Mouse (Mus musculus) heart, postnatal 14 days (tissue): ENCODE data around the gene Adprh. TPM values are rescaled to one million over a fixed set of nuclear protein-coding genes. Genes with fewer than 3 reads are reported as not detected.
"Not testable (repeated sequence)": the region's sequence is repeated elsewhere in the genome, so short reads cannot be mapped to it uniquely, and the experiment has no call there.

Experiments used
- DNase-seq, 2 experiments: peaks; one replicate each; pipeline ENCODE4 v3.0.0; 2021 to 2022
- intact Hi-C: fragments of 180-260 bp; cut with DNase I; formaldehyde crosslinking; loops from one replicate; pipeline ENCODE4 v1.15.1; 2025
- long read RNA-seq, 2 experiments: library from polyadenylated mRNA; stranded (forward); transcript quantifications; one replicate each; pipeline ENCODE4 v2.0.0; 2021
- total RNA-seq, 2 experiments: library from RNA; stranded (reverse); gene quantifications; 2 replicates each; pipeline ENCODE4 v1.2.3; 2021

Gene Adprh
- total RNA-seq: 10 to 100 TPM; 26.6 to 27.7 TPM
- long read RNA-seq, experiment 1, transcript Adprh-201 (4 exons, 2,966 nt): major isoform, 126 of 135 reads
- long read RNA-seq, experiment 1, partial matches to known transcripts: 1 of 135 reads
- long read RNA-seq, experiment 1, other reads (novel, unspliced or antisense): 8 of 135 reads
- long read RNA-seq, experiment 2, transcript Adprh-201 (4 exons, 2,966 nt): major isoform, 112 of 125 reads
- long read RNA-seq, experiment 2, partial matches to known transcripts: 10 of 125 reads
- long read RNA-seq, experiment 2, other reads (novel, unspliced or antisense): 3 of 125 reads

- DNase-seq: peak; percentile 94 to 95
- intact Hi-C loops: loop anchor here (2.0 kb wide), 1 partner anchor 60 kb away; no protein-coding TSS in a partner anchor
Observed at GRCm38 (mm10) chr16:38452442-38453202, at the start of gene Adprh. TSS of gene Adprh (minus strand) at chr16:38452703.

GRCm38 (mm10) chr16:38496604-38497140, 44.2 kb upstream of the Adprh start:
- intact Hi-C loops: no loop called here
- DNase-seq: no peak

DNA sequence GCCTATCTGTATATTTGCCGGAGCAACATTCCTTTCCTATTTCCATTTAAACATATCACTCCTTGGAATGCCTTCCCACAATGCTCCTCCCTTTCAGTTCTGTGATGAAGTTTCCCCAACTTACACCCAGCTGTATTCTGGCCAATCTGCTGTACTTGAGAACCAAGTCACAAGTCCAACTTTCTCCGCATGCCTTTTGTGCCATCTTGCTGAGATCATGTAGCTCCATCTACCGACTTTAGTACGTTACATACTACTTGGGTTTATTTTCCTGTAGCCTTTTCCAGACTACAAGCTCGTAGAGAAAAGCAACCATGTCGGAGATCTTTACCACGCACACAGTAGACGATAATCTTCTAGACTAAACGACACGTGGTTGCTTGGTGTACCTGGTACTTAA, 41.4 kb upstream of the Adprh start:
- DNase-seq: no peak
- intact Hi-C loops: no loop called here

GRCm38 (mm10) chr16:38492551-38492950, 40.0 kb upstream of the Adprh start:
- intact Hi-C loops: no loop called here
- DNase-seq: no peak

- peak in 1 of 2 experiments; percentile 14 for DNase-seq
- intact Hi-C loops: loop anchor here (2.0 to 5.0 kb wide), 2 partner anchors 91 to 139 kb away; no protein-coding TSS in a partner anchor
Observed at GRCm38 (mm10) chr16:38483582-38484309, 31.2 kb upstream of the Adprh start.

DNA sequence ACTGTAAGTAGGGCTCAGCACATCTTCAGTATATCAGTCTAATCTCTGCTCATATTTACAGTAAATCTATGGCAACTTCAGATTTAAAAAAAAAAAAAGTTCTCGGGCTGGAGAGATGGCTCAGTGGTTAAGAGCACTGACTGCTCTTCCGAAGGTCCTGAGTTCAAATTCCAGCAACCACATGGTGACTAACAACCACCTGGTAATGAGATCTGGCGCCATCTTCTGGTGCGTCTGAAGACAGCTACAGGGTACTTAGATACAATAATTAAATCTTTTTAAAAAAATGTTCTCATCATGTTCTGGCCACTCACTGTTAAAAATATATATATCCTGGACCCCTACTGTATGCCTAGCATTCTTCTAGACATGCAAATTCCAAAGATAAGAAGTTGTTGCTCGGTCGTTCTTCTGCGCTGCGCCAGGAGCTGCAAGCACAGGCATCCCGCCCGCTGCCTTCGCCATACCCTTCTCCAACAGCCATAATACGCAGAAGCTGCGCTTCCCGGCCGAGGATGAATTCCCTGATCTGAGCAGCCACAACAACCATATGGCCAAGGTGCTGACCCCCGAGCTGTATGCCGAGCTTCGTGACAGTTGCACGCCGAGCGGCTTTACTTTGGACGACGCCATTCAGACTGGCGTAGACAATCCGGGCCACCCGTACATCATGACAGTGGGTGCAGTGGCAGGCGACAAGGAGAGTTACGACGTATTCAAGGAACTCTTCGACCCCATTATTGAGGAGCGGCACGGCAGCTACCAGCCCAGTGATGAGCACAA, 30.5 kb upstream of the Adprh start:
- intact Hi-C loops: loop anchor here (5.0 kb wide), 1 partner anchor 91 kb away; no protein-coding TSS in a partner anchor

GRCm38 (mm10) chr16:38481327-38481726, 28.8 kb upstream of the Adprh start:
- intact Hi-C loops: loop anchor here (5.0 kb wide), 1 partner anchor 89 kb away; no protein-coding TSS in a partner anchor
- no peak for DNase-seq

More for the DNA sequence above, 30.5 kb upstream of the Adprh start:
- DNase-seq: peak; percentile 47 to 66

- intact Hi-C loops: no loop called here
Observed at GRCm38 (mm10) chr16:38478296-38478695, 25.8 kb upstream of the Adprh start.

DNA sequence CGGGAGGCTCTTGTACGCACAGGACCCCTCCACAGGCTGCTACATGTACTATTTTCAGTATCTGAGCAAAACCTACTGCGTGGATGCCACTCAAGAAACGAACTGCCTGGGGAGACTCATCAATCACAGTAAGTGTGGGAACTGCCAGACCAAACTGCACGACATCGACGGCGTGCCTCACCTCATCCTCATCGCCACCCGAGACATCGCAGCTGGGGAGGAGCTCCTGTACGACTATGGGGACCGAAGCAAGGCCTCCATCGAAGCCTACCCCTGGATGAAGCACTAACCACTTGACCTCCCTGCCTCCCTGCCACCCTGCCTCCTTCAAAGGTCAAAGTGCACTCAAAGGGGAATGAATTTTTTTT, 24.7 kb upstream of the Adprh start:
- DNase-seq, intact Hi-C loops: not testable (repeated sequence)

More at GRCm38 (mm10) chr16:38478296-38478695, 25.8 kb upstream of the Adprh start:
- no peak for DNase-seq

GRCm38 (mm10) chr16:38476312-38477240, 24.1 kb upstream of the Adprh start:
- DNase-seq: peak; percentile 44 to 55
- intact Hi-C loops: no loop called here

GRCm38 (mm10) chr16:38475681-38476311, 23.3 kb upstream of the Adprh start:
- no peak for DNase-seq
- intact Hi-C loops: no loop called here

GRCm38 (mm10) chr16:38474677-38475286, 22.3 kb upstream of the Adprh start:
- intact Hi-C loops: no loop called here
- no peak for DNase-seq

DNA sequence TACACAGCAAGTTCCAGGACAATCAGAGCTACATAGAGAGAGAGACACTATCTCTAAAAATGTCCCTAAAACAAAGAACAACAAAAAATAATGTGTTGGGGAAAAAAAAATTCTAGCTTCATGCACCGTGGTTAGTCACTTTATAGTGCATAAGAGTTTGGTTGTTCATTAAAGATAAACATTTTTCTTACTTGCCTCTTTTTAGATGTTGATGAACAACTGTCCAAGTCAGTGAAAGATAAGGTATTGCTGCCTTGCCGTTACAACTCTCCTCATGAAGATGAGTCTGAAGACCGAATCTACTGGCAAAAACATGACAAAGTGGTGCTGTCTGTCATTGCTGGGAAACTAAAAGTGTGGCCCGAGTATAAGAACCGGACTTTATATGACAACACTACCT, 21.2 kb upstream of the Adprh start:
- DNase-seq: no peak
- intact Hi-C loops: no loop called here

DNA sequence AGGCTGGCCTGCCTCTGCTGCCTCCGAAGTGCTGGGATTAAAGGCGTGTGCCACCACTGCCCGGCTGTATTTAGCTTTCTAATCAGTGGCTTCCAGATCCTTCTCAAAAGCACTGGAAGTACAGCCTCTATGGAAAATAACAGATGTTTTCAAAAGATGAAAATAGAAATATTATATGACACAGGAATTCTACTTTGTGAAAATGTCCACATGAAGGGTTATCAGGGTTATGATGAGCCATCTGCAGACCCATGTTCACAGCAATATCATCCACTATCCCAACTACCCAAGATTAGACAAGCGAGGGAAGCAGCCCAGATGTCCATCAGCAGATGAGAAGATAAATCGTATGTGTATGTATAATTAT, 20.0 kb upstream of the Adprh start:
- DNase-seq: no peak
- intact Hi-C loops: no loop called here

- DNase-seq: no peak
- intact Hi-C loops: no loop called here
Observed at GRCm38 (mm10) chr16:38471697-38472506, 19.4 kb upstream of the Adprh start.

- no peak for DNase-seq
- intact Hi-C loops: no loop called here
Observed at GRCm38 (mm10) chr16:38469437-38469836, 16.9 kb upstream of the Adprh start.

DNA sequence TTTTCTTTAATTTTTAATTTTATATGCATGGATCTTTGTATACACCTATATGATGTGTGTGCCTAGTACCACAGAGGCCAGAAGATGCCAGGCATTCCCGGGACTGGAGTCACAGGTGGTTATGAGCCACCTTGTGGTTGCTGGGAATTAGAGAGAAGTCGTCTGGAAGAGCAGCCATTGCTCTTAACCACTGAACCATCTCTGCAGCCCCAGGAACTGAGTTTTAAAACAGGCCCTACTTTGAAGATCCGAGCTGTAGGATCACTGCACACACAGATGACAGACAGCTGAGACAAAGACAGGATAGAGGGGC, 16.2 kb upstream of the Adprh start:
- no peak for DNase-seq
- intact Hi-C loops: no loop called here
